Mouse (Mus musculus): Measurements from ENCODE around the gene Fam222a.
A peak's percentile ranks its signal among the peaks of the same experiment; 100 is the strongest.

The Fam222a gene

DNA sequence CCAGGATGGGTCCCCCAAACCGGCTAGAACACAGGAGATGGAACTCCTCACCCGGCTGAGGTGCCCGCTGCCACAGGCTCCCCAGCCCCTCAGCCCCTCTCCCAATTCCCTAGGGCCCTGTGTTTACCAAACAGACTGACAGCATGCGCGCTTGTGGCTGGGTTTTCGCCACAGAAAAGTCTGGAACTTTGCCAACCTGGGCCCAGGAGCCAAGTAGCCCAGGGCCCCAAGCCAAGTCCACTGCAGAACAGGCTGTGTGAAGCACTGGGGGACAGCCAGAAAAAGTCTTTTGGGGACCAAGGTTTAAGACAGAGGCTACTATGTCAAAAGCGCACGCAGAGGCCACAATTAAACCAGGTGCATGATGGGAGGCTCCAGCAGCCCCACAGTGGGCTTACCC is 39.8 kb downstream of the Fam222a start:
- DNase-seq (ENCODE audit: low spot score in 2 of 2) = peak; percentile 67 to 92

DNA sequence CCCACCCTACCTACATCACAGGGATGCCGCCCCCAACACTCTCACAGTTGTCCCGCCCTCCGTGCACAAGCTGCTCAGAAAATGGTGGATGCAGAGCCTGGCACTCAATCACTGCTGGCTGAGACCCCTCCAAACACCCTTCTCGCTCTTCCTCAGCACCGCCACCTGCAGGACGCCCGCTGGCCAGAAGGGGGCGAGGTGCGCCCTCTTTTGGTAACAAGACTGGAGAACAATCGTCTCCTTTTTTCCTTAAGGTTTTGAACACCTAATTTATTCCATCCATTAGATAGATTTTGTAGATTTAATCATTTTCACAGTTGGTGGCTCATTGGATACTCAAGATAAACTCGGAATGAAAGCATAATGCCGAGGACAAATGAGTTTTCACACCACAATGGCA is 40.7 kb downstream of the Fam222a start:
- peak; percentile 87 to 96 for DNase-seq (ENCODE audit: low spot score in 2 of 2)

DNA sequence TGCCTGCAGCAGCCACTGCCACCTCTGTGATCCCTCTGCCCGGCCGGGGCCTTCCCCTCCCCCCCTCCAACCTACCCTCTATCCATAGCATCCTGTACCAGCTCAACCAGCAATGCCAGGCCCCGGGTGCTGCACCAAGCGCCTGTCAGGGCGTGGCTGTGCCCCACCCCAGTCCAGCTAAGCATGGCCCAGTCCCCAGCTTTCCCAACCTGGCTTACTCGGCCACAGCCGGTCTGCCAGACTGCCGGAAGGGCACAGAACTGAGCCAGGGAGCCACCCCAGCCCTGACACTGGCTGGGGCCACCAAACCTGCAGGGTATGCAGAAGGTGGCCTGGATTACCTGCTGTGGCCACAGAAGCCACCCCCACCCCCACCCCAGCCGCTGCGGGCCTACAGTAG is 43.4 kb downstream of the Fam222a start:
- DNase-seq (ENCODE audit: low spot score in 2 of 2) = no peak

DNA sequence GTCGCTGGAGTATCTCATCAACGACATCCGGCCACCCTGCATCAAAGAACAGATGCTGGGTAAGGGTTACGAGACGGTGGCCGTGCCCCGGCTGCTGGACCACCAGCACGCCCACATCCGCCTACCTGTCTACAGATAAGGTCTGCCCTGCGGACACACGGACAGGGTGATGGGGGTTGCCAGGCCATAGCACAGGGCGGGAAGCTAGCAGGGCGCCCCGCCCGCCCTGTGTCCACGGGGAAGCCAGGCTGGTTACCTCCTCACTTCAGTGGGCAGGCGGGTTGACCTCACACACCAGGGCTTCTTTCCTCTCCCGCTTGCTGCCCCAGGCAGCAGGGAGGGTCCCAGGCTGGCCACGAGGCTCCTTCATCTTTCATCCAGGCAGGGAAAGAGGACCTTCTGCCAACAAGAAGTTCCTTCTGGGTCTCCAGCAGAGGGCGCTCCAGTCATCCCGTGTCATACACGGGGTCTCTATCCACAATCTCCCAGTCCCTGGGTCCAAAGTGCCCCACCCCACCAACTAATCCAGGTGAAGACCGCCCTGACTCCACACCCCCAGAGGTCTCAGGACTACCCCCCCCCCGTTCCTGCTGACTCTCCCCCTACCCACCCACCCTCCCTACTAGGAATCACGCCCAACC is 44.3 kb downstream of the Fam222a start:
- DNase-seq (ENCODE audit: low spot score in 2 of 2) = no peak

DNA sequence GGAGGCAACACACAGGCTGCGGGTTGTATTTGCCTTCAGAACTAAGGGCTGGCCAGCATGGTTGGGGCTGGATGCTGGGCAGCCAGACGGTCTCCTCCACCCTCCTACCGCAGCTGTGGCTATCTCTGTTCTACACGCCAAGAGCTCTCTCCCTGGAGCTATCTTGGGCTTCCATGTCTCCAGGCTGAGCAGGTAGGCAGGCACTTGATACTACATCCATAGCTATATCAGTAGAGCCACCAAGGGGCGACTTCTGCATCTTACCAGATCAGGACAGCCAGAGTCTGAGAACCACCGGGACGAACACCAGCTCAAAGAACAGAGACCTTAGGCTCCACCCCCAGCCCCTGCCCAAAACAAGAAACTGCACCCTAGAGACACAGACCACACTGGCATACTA is 47.0 kb downstream of the Fam222a start:
- no peak for DNase-seq (ENCODE audit: low spot score in 2 of 2)

DNA sequence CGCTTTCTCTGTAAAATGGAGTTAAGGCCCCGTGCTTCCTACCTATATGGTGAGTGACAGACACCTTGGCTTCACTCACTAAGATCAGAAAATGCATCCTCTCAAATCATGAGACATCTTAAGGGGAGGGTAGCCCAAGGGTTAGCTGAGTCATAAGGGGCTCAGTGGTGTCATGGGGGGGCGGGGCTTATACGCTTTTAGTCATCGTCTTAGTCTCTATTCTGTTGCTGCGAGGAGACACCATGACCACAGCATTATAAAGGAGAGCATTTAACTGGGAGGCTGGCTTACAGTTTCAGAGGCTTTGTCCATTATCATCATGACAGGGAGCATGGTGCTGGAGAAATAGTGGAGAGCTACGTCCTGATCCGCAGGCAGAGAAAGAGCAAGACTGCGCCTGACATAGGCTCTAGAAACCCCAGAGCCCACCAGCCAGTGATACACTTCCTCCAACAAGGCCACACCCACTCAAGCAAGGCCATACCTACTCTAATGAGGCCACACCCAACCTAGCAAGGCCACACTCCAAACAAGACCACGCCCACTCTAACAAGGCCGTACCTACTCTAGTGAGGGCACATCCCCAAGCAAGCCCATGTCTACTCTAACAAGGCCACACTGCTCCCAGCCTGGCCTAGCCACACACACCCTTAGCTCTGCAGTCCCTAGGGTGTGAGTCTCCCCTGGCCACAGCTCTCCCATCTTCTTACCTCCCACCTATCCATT is 48.7 kb downstream of the Fam222a start:
- no peak for DNase-seq (ENCODE audit: low spot score in 2 of 2)

DNA sequence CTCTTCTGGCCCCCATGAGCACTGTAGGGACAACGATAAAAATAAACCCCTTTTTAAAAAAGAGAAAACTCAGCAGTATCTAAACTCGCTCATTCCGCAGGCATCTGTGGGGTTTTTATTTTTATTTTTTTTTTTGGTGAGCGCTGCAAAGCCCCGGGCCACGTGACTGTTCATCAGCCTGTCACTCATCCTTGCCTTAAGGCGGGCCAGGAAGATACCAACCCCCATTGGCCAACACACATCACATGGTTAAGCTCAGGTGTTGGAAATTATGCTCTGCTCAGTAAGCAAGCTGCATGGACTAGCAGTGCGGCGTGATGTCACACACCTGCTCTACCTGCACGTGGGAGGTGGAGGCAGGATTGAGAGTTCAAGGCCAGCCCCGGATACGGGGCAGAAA is 50.0 kb downstream of the Fam222a start:
- DNase-seq (ENCODE audit: low spot score in 2 of 2) = no peak

DNA sequence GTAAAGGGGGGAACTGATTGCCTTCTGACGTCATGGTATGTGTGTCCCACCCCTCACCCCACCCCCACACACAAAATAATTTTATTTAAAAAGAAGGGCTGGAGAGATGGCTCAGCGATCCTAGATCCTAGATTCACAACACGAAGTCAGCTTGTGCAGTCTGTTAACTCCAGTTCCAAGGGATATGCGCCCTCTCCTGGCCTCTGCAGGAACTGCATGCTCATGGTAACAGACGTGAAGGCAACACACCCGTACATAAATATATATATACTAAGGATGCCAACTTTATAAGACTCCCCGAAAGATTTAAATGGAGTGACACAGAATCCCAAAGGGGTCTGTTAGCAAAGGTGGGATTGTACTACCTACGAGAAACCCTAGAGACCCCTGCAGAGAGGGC is 51.0 kb downstream of the Fam222a start:
- peak; percentile 67 to 85 for DNase-seq (ENCODE audit: low spot score in 2 of 2)

DNA sequence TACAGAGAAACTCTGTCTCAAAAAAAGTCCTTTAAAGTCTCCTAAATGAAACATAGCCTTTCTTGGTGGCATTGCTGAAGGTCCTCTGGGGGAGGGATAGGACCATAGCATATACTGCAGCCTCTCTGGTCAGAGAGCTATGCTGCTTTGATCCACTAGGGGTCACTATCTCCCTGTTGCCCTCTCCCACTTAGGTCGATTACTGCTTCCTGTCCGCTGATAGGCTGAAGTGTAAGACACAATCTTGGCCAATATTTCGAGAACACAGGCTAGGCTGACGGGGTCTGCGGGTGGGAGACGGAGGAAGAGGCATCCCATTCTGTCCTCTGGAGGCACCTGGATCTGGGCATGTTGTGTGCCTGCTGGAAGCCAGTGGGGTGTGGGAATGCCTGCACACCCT is 52.5 kb downstream of the Fam222a start:
- no peak for DNase-seq (ENCODE audit: low spot score in 2 of 2)

DNA sequence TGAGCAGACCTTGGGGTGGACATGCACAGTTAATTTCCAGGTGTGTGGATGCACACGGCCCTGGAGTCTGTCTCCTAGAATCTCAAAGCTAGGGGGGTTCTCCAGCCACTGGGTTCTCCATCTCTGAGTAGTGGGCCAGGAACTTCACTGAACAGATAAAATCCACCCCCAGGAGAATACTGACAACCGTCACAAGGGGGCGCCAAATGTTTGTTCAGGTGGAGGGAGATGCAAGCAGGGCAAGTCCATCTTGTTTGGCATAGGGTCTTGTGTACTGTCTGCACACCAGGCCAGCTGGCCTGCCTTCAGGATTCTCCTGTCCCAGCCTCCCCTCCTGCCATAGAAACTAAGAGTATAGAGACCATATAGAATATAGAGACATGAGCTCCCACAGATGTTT is 57.8 kb downstream of the Fam222a start:
- DNase-seq (ENCODE audit: low spot score in 2 of 2) = peak; percentile 67 to 74

DNA sequence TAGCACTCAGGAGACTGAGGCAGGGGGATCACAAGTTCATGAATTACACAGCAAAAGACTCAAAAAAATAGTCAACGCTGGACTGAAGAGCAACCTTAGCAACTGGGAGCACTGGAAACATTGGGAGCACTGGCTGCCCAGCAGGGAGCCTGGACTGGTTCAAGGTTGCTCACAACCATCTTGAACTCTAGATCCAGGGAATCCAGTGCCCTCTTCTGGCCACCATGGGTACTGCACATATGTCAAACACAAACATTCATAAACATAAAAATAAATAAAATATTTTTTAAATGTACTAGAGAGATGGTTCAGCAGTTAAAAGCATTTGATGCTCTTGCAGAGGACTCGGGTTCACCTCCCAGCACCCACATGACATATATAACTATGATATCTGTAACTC is 63.5 kb downstream of the Fam222a start:
- DNase-seq (ENCODE audit: low spot score in 2 of 2) = no peak

DNA sequence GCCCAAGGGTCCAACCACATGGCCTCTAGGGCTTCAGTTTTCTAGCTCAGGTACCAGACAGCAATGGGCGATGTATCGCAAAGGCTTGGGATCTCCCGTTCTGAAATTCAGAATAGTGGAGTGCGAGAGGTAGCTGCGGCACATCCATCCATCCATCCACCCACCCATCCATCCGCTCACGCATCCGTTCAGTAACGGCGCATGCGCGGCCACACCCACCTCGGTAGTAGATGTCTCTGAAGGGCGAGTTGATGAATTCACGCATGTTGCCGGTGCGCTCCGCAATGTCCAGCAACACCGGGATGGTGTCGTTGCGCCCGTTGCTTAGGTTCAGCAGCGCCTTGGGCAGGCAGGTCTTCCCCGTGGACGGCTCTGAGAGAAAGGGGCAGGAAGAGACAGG is 68.3 kb downstream of the Fam222a start:
- DNase-seq (ENCODE audit: low spot score in 2 of 2) = no peak

DNA sequence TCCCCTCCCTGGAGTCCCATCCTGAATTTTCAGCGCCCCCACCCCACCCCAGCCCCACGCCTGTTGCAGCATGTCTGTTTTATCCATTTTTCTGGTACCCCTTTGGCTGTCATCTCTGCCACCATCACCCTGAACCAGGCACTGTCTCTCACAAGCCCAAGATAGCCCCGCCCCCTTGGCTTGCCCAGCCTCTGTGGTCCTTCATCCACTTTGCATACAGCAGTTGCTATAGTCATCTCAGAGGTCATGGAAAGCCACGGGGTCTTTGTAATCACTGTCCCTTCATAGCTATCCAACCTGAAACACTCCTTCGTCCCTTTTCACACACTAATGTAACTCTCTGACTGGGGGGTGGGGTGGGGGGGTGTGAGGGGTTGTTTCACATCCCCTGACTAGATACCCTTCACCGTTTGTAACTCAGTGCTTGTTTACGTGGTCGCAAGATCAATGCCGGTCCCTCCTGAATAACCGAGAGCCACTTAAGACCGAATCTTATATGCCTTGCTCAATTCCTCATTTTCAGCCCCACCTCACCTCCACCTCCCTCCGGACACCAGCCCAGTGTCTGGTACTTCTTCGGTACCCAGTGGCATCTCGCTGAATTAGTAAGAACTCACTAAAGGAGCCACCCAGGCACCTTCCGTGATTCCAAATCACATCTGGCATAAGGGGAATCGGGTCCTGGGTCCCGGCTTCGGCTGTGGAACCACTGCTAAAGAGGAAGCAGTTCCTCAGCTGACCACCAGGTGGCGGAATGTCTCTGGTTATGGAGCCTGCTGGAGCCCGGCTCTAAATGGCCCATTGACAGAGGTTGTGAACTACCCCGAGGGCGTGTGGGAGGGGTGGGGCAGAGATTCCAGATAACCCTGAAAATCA is 71.2 kb downstream of the Fam222a start:
- DNase-seq (ENCODE audit: low spot score in 2 of 2) = peak; percentile 89 to 91

DNA sequence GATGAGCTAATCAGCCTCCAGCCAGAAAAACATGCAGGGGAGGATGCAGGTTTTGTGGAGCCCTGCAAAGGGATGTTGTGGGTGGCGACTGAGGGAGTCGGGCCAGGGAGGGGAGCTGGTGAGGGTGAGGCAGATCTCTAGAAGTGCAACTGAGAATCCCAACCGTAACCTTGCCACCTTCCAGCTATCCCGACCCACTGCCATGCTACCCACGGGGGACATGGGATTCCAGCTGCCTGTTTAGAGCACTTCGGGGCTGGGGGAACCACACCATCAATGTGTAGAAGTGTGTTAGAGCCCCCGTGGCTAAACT is 71.8 kb downstream of the Fam222a start:
- DNase-seq (ENCODE audit: low spot score in 2 of 2) = no peak

DNA sequence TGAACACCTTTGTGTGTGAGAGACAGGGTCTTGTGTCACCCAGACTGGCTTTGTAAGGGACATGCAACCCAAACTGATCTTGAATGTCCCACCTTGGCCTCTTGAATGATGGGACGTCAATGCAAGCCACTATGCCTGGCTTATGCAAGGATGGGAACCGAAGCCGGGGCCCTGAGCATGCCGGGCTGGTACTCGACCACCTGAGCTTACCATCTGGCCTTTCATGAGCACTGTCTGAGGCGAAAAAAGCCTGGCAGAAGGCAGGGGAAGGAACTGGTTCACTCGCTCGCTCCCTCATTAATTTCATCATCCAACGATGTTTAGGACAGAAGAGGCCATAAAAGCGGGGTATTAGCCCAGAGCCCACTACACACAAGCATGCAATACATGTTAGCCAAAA is 73.0 kb downstream of the Fam222a start:
- DNase-seq (ENCODE audit: low spot score in 2 of 2) = no peak

DNA sequence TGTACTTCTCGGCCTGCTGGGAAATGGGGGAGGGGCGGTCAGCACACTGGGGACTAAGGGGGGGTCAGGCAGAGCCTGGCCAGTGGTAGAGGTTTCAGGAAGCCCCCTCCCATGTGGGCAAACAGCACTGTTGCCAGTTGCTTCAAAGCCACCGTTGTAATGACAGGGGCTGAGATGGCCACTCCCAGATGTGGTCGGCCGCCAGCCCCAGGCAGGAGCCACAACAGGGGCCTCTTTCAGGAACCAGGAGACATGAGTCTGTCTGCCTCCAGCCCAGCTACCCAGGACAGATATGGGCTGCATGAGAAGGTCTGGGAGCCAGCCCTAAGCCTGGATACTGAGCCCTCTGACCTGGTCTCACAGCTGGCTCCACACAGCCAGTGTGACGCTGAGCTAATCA is 77.1 kb downstream of the Fam222a start:
- DNase-seq (ENCODE audit: low spot score in 2 of 2) = no peak

DNA sequence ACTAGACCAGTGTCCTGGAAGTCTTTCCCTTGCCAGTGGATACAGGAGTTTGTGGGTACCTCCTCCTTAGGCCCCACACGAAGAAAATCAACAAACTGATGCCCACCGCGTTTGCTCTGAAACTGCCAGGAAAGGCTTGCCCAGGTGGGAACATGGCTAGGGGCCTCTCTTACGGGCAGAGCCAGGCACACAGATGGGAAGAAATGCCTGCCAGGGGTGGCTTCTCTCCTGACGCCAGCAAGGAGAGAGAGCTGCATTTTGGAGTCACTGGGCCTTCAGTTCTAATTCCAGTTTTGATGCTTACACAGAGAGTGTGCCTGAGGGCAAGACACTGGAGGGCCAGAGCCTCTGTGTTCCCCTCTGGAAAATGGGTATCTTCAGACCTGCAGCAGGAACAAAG is 78.1 kb downstream of the Fam222a start:
- DNase-seq (ENCODE audit: low spot score in 2 of 2) = no peak

DNA sequence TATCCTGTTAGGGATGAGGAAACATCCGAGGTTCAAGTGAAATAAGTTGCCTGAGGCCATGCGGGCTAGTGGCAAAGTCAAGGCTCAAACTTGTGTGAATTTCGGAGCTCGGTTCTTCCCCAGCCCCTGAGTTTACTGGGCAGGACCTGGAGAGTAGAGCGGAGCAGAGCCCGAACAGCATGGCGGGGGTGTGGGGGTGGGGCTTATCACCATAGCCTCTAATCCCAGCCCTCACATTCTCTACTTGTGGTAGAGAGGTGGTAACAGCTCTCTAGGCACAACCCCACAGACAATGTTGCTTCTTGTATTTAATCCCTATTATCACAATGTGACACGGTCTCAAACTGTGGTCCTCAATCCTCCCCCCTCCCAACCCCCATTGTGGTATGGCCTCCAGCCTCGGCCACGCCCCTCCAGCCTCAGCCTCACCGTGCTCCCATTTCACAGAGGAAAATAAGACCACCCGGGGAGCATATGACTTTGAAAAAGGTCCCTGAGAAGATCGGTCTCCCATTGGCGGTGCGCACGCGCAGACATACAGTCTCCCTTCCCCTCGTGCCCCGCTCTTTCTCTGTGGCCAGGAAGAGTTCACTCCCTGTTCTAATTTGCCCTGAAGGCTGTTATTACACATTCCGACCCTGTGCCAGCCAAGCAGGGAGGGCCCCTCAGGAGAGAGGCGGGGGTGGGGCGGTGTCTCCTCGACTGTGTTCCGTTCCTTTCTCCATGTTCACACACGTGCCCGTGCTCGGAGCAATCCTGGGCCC is 79.6 kb downstream of the Fam222a start:
- DNase-seq (ENCODE audit: low spot score in 2 of 2) = no peak

DNA sequence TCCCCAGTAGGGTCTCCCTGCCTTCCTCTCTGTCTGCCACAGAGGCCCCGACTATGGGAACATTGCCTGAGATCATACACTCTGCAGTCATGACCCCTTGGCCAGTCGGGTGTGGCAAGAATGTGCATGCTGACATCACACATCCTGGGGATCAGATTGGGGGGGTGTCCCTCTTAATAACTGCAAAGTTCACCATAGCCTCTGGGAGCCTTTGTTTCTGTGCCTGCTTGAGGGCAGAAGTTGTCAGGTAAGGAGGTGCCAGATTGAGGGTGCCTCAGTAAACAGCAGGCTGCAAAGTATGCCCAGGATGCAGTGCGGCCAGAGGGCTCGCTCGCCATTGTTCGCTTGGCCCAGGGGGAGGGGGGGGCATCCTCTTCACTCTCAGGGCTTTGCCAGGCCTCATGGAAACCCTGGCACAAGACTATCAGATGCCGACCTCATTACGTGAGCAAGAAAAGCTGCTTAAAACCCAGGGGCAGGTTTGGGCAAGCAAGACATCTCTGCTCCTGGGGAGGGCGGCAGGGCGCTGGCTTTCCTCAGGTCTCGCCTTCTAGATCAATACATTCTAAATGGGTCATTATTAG is 81.0 kb downstream of the Fam222a start:
- DNase-seq (ENCODE audit: low spot score in 2 of 2) = no peak

DNA sequence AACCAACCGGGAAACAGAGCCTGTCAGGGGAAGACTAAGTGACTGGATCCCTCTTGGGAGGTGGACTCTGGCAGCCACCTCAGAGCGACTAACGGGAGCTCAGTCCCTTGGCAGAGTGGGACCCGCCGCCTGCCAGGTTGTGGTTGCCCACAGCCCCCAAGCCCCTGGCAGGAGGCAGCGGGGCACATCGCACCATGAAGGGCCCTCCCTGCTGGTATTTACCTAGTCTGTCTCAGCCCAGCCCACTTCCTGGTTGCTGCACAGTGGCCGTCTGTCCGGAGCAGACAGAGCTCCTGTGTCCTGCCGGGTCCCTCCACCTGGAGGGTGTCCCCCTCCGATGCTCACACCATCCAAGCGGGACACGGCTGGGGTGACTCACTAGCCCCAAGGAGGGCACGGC is 83.2 kb downstream of the Fam222a start:
- DNase-seq (ENCODE audit: low spot score in 2 of 2) = no peak

DNA sequence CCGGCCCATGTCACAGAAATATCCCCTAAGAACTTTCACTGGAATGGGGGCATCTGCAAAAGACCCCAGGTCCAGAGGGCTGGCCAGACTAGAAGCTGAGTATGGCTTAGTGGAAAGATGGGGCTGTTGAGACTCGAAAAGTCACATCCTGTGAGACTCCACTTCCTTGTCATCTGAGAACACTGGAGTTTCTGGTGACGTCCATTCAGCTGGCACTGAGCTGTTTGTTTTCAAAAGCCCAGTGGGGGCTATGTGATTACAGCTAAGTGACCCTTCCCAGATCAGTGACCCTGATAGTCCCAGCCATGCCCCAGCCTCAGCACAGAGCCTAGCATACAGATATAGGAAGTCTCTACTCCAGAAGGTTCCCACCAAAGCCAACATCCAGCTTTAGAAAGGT is 83.6 kb downstream of the Fam222a start:
- no peak for DNase-seq (ENCODE audit: low spot score in 2 of 2)

Measured in cerebellum, postnatal 4 days (tissue).